Mouse (Mus musculus) megakaryocyte, adult 5-6 weeks (primary cell): ENCODE results near the gene Lrrc2. TPM values are rescaled to one million over a fixed set of nuclear protein-coding genes. Genes with fewer than 3 reads are reported as not detected.
A peak's percentile ranks its signal among the peaks of the same experiment; 100 is the strongest.

Source experiments
- ATAC-seq: 2 replicates; pipeline ENCODE4 v1.8.0; 2016; ENCODE audit warnings: mild to moderate bottlenecking, inconsistent platforms; ENCODE audit not compliant: poor library complexity, severe bottlenecking
- total RNA-seq, 2 experiments: library from RNA; stranded (forward) in 1 of 2; stranded (reverse) in 1 of 2; fragments of 153-499, 151-499 nt in 1 of 2; fragments of 221-1000, 200-1000 nt in 1 of 2; gene quantifications; 2 replicates each; pipeline versions ENCODE4 v1.2.3 to v1.2.4; 2015 to 2017

The Lrrc2 gene
- total RNA-seq, 2 experiments from 2014 or later: 0.04 TPM; not detected in 1

DNA sequence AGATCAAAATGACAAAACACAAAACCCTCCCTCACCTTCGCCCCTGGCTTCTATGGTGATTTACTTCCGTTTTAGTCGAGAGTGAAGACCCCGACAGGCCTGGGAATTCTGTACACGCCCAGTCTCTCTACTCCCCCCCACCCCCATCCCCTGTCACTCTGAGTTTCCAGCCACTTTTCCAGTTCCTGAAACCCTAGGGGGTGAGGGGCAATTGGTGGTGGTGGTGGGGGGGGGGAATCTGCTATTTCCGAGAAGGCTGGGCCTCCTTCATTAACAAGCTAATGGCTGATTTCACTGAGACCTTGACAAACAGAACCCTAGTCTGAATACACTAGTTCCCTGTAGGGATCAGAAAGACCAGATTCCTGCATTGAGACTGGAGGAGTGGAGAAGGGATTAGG is 4.1 kb upstream of the Lrrc2 start:
- no peak for ATAC-seq

DNA sequence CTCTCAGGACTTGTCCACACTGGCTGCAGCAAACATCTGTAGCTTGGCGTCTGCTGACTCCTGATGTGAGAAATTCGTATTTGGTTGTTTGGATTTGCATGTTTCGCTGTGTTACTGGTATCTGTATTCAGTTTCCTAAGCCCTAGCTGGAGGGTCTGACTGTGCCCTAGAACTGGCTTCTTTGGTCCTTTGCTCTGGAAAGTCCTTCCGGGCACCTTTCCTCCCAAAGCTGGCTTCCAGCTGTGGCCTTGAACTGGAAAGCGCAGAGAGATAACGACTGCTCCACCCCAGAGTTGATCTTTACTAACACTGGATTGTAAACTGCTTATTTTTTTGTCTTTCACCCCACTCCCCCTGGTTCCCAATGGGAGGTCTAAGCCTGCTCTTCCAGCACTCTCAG is 3.4 kb upstream of the Lrrc2 start:
- no peak for ATAC-seq

DNA sequence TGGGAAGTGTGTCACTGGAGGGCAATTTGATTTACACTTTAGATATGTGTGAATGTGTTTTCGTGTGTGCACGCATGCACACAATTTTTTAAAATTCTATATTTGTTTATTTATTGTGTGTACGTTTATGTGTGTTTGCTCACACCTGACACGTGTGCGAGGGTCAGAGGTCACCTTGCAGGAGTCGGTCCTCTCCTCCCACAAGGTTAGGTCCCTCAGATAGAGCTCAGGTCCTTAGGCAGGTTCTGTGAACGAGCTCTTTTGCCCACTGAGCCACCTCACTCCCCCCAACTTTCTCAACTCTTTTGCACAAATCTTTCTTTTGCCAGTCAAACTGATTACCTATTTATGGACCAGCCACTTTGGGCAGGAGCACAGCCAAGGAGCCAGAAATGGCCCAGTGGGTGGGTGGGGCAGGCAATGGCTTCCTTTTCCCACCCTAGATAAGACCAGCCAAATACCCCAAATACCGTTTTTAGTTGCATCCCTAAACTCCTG is 2.5 kb upstream of the Lrrc2 start:
- ATAC-seq: no peak

DNA sequence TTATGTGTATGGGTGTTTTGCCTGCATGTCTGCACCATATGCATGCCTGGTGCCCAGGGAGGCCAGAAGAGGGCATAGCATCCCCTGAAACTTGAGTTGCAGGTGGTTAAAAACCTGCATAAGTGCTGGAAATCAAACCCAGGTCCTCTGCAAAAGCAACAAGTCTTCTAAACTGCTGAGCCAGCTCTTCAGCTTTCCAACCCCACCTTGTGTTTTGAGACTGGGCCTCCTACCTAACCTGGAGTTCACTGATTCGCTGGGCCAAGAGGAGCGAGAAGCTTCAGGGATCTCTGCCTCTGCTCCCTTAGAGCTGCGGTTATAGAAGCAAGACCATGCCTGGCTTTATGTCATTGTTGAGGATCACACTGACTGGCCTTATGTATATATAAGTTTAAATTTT is 1.2 kb upstream of the Lrrc2 start:
- no peak for ATAC-seq

DNA sequence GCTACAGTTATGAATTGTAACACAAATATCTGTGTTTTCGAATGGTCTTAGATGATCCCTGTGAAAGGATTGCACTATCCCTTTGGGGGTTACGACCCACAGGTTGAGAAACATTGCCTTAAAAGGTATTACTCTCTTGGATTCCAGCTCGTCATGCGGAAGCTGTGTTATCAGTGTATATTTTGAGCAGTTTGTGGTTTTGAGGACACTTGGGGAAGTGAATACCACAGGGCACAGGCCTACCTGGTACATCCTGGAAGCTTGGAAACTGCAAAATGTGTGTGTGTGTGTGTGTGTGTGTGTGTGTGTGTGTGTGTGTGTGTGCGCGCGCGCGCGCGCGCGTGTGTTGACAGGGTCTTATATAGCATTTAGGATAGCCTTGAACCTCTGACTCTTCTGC is 521 bp downstream of the Lrrc2 start:
- peak; percentile 84 for ATAC-seq

DNA sequence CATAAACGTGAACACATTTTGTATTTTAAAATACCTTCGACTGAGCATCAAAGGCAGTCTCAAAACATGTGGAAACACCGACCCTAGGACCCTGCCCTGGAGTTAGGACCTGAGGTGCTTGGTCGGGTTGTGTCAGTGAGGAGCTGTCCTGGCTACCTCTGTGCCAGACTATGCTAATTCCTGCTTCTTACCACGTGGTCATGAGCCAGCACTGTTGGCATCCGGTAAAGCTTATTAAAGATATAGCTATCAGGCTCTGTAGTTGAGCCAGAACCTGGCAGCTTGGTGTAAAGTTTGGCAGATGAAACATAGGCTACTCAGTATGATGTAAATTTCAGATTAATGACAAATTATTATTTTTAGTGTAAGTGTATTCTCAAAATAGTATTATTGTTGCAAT is 1.1 kb downstream of the Lrrc2 start:
- no peak for ATAC-seq

DNA sequence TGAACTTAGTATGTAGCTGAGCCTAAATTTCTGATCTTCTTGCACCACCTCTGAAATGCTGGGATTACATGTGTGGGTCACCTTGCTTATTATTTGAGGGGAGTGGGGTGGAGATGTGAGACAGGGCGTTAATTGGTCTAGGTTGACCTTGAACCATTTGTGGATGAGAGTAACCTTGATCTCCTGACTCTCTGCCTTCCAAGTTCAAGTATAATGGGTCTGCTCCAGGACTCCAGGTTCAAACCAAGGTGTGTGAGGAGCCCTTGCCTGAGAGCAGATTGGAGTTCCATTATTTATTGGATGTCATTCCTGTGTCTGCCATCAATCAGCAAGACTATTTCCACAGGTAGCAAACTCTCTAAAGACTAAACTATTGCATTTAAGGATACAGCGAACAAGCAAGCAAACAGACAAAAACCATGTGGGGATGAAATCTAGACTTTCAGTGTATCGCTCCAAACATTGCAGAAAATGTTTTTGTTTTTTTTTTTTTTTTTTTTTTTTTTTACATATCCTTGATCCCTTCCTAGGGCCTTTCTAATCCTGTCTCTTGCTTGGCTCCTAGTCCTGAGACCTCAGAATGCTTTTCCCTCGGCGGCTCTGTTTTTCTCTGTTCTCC is 1.7 kb downstream of the Lrrc2 start:
- no peak for ATAC-seq

DNA sequence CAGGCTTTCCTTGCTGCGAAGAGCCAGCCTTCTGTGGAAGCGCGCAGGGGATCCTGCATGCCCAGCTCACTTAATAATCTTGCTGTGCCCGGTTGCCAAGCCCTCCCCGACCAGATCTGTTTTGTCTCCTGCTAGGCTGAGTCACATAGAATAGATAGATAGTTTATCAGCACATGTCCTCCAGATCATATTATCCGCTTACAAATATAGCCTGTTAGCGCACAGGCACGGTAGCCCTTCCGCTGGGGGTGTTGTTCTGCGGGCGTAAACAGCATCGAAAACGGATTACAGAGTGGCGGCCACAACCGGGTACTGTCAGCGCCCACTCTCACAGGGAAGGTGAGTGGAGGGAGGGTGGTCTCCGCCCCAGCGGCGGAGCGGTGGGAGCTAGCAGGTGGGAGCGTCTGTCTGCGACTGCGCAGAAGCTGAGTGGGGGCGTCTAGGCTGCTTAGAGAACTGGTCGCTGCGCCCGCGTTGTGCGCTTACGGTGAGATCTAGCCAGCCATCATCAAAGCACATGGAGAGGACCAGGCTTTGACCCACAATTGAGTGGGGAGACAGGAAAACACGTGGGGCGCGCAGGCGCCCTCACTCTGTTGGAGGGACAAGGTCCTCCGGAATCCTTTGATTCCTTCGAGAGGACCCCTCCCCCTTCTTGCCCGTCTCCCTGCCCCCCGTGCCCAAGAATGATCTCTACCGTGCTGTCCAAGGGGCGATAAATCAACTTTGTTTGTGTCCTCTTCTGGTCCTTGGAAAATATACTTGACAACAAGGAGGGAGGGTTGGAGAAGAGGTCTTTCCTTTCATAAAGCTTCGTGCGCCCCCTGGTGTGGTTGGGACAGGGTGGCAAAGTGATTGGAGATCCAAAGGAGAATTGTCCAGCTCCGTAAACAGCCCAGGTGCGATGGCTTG is 2.5 kb downstream of the Lrrc2 start:
- ATAC-seq: peak; percentile 25

DNA sequence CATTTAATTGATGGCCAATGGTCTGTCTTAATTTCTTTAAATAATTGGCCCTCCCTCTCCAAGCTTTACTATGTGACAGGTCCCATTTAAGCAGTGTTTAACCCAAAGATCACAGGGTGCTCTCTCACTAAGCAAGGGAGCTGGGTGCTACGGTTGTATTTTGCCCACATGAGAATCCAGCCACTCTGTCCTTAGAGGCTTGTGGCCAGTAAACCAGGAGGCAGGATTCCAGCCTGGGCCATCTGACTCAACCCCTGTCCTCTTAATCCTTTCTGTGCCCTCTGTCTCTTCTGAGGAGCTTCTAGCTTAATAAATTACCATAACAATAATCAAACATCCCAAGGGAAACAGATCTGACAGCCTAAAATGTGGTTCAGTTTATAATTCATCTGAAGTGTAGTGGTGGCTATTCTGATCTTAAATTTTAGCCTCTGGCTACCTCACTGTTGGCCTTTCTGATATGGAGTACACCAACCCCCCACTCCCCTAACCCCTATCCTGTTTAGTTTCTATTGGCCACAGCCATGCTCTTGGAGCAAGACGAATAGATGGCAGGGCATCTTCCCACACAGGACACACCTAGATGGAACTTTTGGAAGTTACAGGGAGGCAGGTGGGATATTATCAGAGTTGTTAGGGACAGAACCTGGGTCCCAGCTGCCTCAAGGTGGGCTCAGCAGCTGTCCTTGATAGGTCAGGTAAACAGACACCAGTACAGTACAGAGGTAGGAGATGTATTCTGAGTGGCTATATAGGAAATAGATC is 3.5 kb downstream of the Lrrc2 start:
- no peak for ATAC-seq

DNA sequence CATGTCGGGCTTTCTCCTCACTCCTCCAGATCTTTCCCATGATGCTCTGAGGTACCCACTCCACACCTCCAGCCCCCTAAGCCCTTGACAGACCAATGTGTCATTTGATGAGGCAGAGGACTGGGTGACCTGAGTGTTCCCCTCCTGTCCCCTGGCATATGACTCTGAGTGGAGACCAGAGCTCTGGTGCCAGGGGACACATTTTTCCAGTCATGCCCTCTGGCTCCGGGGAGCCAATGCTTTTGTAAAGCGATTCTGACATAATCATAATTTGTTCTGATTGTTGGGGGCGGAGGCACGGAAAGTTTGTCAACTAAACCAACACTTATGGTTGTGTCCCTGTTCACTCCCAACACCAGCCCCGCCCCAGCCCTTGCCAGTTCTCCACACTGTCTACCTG is 4.6 kb downstream of the Lrrc2 start:
- no peak for ATAC-seq

DNA sequence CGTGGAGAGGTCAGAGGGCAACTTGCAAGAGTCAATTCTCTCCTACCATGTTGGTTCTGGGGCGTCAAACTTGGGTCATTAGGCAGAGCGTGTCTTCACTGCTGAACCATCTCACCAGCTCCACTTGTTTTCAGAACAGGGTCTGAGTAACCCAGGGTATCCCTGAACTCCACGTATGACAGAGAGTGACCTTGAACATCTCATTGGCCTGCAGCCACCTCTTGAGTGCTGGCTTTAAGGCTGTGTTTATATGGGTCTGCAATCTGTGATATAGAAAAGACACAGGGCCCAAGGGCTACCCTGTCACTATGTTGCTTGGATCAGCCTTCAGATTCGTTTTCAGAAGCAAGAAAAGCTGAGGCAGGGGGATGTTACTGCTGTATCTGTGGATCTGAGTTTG is 8.3 kb downstream of the Lrrc2 start:
- ATAC-seq: no peak

DNA sequence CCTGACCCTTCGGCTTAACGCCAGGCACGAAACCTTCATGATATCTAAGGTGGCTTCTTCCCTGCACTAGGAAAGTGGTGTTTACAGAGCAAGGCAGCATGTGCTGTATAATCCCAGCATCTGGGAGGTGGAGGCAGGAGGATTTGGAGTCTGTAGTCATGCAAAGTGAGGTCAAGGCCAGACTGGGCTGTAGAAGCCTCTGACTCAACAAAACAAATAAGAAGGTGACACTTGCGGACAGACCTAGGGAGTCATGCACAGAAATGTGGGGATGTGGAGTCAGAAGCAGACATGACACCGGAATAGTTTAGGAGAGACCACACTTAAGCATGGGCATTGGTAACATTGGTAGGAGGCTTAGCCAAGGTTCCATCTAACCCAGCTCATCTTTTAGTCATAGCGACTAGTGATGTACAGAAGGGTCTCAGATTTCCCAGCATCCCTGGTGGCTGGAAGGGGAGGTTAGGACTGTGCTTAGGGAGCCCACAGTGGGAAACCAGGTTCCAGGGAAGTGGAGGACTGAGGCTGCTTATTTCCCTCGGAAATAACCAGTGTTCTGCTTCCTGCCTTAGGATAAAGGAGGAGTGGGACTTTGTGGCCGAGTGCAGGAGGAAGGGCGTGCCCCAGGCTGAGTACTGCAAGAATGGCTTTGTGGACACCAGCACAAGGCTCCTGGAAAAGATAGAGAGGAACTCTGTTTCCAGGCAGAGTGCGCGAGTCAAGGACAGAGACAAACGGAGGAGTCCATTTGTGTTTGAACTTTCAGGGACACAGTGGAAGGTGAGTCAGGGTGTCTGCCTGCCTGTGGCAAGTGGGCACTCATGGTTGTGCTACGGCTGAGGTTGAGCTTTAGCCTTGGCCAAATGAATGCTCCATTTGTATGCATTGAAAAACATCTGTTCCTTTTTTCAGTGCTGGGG is 9.1 kb downstream of the Lrrc2 start:
- ATAC-seq: no peak

DNA sequence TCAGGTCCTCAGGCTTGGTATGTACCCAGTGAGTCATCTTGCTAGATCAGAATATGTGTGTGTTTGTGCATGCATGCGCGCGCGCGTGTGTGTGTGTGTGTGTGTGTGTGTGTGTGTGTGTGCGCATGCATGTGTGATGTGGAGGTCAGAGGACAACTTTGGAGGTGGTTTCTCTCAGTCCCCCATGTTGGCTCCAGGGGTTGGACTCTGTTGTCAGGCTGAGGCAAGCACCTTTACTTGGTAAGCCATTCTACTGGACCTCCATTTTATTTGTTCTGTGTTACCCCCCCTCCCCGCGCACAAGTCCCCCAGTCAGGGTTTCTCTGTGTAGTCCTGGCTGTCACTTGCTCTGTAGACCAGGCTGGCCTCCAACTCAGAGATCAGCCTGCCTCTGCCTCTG is 10.0 kb downstream of the Lrrc2 start:
- ATAC-seq: no peak

DNA sequence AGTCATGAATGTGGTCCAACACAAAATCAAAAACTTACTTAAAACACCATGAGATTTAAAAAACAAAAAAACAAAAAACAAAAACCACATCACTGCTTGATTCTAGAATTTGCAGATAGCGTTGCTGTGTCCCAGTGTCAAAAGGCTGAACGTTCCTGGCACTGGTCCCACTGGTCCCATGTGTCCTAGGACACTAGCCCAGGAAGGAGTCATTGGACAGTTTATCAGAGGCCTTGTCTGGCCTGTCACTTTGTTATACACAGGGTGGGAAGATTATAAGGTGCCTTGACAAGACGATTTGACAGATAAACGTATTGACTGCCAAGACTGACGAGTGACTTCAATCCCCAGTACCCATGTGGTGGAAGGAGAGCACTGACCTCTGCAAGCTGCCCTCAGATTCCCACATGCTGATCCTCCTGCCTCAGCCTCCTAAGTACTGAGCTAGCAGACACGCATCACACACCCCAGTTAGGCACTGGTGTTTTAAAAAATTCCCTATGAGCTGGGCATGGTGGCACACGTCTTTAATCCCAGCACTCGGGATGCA is 12.3 kb downstream of the Lrrc2 start:
- ATAC-seq: no peak

DNA sequence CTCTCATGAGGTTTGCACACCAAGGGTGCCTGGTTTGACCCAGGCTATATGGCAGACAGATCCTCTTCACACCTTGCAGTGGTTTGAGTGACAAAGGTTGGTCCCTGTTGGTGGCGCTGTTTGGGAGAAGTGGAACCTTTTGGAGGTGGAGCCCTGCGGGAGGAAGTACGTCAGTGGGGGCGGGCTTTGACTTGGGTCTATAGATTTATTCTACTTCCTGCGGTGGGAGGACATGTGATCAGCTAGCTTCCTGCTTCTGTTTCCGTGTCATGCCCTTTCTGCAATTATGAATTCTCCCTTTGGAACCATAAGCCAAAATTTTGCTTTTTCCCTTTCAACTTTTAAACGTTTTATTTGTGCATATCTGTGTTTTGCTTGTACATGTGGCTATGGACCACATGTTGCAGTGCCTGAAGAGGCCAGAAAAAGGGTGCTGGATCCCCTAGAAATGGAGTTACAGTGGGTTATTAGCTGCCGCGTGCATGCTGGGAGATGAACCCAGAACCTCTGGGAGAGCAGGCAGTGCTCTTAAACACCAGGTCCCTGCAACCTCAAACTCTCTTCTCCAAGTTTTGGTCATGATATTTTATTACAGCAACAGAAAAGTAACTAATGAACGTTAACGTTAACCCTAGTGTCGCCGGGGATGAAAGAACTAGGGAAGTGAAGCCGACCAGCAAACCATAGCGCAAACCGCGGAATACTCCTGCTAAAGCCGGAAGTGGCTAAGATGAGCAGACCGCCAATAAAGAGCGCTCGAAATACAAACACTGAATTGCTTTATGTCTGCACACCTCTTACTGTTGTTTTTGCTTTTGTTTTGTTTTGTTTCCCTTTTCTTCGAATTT is 13.9 kb downstream of the Lrrc2 start:
- 0 out of 2 replicates have a peak, but pooled peaks have one; percentile 40 for ATAC-seq

DNA sequence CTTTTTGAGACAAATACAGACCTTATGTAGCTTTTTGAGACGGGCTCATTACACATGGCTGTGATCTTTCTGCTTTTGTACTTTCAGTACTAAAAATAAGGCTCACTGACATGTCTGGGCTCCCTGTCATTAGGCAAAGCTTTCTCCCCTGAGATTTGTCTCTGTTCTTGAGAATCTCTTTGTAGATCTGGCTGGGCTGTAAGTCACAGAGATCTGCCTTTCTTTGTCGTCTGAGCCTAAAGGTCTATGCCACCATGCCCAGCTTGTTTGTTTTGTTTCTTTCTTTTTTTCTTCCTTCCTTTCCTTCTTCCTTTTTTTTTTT is 14.5 kb downstream of the Lrrc2 start:
- ATAC-seq: no peak

DNA sequence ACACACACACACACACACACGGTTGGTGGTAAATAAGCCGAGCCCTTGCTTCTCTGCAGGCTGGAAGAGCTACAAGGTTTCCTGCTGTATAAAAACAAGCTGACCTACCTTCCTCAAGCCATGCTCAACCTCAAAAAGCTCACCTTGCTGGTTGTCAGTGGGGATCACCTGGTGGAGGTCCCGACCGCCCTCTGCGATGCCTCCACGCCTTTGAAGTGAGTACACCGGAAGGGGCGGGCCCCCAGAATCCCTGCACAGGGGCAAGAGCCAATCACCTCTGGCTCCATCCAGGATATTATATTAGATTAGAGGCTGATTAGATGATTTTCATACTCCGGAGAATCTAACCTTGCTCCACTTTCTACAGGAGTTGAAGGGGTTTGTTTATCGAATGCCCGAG is 28.1 kb downstream of the Lrrc2 start:
- no peak for ATAC-seq

DNA sequence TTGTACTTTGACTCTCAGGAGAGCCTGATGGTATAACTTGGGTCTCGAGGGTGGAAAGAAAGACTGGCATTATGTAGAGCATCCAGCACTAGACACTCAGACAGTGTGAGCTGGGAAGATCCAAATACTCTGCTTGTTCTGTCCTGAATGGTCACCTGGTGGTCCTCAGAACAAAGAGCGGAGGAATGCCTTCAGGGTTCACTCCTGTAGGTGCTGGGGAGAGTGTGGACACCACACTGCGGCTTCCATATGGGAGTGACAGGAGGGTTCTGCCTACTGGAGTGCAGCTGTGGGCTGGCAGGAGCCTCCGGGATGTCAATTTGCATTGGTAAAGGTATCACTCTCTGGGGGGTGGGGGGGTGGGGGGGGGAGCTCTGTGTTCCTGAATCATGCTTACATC is 31.0 kb downstream of the Lrrc2 start:
- no peak for ATAC-seq

DNA sequence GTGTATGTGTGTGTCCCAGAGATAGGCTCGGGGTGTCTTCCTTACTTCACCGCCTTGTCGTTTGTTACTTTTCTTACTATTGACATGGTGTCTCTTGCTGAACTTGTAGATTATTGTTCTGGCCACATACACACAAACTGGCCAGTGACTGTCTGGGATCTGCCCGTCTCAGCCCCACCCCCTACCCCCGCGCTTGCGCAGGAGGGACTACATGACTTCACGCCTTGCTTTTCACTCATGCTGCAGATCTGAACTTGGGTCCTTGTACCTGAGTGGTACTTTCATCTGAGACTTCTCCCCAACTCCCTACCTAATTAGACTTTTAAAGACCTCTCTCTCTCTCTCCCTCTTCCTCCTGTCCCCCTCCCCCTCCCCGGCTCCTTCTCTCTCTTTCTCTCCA is 32.8 kb downstream of the Lrrc2 start:
- ATAC-seq: no peak
